Mouse (Mus musculus) gastrocnemius, postnatal 14 days (tissue): ENCODE measurements around the gene Rcc2. TPM values are rescaled to one million over a fixed set of nuclear protein-coding genes. Genes with fewer than 3 reads are reported as not detected.

Experiments
- DNase-seq: peaks from one replicate; pipeline ENCODE4 v3.0.0; 2021; ENCODE audit warnings: mixed read lengths
- intact Hi-C: fragments of 180-260 bp; cut with DNase I; formaldehyde crosslinking; loops from one replicate; pipeline ENCODE4 v1.15.1; 2025; ENCODE audit warnings: low total_unique reads
- total RNA-seq, 2 experiments: library from RNA; stranded (reverse); gene quantifications; 2 replicates each; pipeline ENCODE4 v1.2.3; 2021

The Rcc2 gene
- total RNA-seq, 2 experiments from 2014 or later, result 14.2 to 19.3 TPM

- intact Hi-C loops, result no loop called here
- DNase-seq, result no peak
Observed at GRCm38 (mm10) chr4:140704166-140704565, 3.8 kb downstream of the Rcc2 start.

DNA sequence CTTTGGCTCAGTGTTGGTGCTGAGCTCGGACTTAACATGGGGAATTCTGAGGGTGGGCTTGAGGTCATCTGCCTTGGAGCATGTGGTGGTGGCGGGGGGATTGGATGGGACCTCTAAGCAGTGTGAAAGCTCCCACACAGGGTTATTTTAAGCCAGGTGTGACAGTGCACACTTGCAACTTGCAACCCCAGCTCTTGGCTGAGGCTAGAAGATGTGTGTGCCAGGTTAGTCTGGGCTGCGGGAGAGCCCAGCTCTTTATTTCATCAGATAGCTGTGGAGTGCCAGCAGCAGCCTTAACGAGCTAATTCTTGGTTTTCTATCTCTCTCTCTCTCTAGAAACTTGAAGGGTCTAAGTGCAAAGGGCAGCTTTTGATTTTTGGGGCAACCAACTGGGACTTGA lies 7.3 kb downstream of the Rcc2 start:
- no peak for DNase-seq
- intact Hi-C loops, result no loop called here

GRCm38 (mm10) chr4:140708297-140708927 lies 8.1 kb downstream of the Rcc2 start:
- intact Hi-C loops, result no loop called here
- DNase-seq, result no peak

DNA sequence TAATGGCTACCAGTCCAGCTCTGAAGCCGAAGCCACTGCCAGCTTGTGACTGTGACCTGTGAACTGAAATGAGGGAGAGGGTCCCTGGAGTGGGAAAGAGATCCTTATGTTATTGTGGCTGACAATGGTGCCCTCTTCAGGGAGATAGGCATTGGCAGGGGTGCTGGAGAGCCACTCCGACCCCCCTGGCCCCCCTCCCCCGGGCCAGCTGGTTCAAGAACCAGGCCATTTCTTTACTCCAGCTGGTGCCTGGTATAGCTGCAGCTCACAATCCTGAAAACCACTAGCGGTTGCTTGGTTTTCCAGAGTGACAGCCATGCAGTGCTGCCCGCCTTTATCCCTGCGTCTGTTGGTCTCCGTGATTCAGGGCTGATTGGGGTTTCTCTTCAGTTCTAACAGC lies 8.8 kb downstream of the Rcc2 start:
- intact Hi-C loops, result no loop called here
- no peak for DNase-seq

GRCm38 (mm10) chr4:140709617-140710016 lies 9.3 kb downstream of the Rcc2 start:
- intact Hi-C loops, result no loop called here
- DNase-seq, result no peak

GRCm38 (mm10) chr4:140710781-140711180 lies 10.4 kb downstream of the Rcc2 start:
- DNase-seq, result no peak
- intact Hi-C loops, result no loop called here

GRCm38 (mm10) chr4:140711360-140711759 lies 11.0 kb downstream of the Rcc2 start:
- intact Hi-C loops, result no loop called here
- DNase-seq, result peak; percentile 72

DNA sequence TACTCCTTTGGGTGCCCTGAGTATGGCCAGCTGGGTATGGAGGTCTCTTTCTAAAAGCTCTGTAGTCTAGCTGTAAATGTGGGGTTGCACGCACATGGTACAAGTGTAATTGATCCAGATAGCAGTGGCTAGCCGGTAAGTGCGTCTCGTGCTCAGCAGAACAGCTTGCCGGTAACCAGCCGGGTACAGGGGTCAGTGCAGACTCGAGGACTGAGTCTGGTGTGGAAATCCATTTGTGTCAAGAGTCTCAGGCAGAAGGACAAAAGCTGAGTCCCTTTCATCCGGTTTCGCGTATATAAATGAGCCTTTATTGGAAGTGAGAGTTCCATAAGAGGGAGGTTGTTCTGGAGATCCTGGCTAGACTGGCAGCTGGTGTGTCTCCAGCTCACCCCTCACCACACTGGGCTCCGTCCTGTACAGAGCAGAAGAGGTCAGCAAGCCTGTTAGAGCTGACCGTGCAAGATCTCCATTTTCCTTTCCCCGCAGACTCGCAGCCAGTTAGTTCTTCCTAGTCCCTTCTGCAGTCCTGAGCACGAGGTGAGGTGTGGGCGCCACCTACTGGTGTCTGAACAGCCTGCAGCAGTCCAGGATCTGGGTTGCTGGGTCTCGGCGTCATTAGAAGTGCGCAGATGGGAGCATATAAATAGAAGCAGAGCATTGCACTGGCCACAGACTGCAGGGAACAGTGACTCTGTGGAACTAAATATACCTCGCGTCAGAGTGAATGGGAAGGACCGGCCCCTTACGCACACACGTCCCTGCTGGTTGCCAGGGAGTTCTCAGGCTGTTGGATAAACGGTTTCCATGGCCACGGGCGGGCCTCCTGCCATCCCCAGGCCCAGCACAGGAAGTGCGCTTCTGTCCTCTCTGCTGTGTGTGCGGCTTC lies 13.4 kb downstream of the Rcc2 start:
- intact Hi-C loops, result loop anchor here (2.0 kb wide), 1 partner anchor 31 kb away; no protein-coding TSS in a partner anchor
- DNase-seq, result peak; percentile 92

GRCm38 (mm10) chr4:140714586-140714985 lies 14.2 kb downstream of the Rcc2 start:
- intact Hi-C loops, result no loop called here
- no peak for DNase-seq

DNA sequence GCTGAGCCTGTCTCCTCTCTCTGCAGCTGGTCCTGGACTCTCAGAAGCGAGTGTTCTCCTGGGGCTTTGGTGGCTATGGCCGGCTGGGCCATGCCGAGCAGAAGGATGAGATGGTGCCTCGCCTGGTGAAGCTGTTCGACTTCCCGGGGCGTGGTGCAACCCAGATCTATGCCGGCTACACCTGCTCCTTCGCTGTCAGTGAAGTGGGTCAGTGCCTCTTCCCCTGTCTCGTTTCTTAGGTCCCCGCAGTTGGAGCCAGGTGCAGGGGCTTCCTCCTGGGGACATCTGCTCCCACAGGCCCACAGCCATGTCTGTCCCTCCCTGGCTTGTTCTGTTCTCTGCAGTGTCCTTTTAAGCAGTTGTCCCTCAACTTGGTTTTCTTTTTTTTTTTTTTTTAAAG lies 16.7 kb downstream of the Rcc2 start:
- DNase-seq, result no peak
- intact Hi-C loops, result no loop called here

GRCm38 (mm10) chr4:140718436-140718835 lies 18.1 kb downstream of the Rcc2 start:
- intact Hi-C loops, result no loop called here
- no peak for DNase-seq

GRCm38 (mm10) chr4:140720091-140720490 lies 19.8 kb downstream of the Rcc2 start:
- DNase-seq, result no peak
- intact Hi-C loops, result no loop called here

DNA sequence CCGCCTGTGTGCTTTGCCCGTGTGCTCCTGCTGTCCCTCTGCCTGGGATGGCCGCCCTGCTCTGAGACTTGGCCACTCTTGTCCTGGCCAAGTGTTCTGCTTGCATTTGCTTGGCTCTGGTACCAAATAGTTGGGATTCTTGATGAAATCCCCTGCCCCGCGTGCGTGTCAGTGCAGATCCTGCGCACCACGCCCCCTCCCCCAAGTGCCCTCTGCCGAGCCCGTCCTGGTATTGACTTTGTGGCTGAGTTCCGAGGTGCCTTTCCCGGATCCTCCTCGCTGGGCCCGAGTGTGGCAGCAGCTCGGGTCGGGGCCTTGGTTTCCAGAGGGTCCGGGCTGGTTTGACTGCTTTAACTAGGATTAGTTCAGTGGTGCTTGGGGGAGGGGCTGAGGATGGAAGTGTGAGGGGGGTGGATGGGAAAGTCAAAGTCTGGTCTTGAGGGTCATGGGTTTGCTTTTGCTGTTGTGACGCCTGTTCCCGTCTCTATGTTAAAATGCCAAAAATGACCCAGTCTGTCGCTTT lies 21.7 kb downstream of the Rcc2 start:
- intact Hi-C loops, result no loop called here
- DNase-seq, result no peak

DNA sequence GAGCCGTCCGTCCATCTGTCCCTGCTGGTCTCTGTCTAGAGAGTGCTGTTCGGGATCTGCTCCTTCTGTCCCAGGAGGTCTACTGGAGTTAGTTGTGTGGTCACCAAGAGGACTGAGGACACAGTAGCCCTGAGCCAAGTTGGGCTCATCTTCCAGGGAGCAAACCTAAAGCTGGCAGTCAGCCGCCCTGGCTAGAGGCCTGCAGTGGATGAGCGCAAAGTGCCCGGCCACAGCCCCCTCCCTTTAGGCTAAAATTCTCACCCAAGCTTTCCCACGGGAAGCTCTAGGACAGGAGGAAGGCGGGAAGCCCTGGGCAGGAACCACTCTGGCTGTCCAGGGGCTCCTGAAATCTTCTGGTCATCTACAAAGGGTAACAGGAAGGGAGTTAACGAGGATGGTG lies 22.4 kb downstream of the Rcc2 start:
- intact Hi-C loops, result no loop called here
- no peak for DNase-seq

DNA sequence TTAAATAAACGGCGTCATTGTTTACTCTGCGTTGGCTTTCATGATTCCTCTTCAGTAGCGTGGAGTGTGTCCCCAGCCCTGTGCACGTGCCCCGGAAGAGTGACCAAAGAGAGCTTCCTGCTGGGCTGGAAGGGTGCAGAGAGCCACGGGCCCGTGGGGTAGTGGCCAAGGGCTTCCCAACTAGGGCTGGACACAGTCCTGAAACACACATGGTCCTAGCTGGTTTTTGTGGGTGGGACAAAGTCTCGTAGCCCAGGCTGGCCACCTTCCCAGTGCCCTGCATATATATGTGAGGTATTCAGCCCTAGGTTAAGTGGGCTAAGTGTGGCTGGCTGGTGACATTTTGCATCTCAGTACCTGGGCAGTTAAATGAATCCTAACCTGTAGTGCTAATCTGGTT lies 22.9 kb downstream of the Rcc2 start:
- no peak for DNase-seq
- intact Hi-C loops, result no loop called here

DNA sequence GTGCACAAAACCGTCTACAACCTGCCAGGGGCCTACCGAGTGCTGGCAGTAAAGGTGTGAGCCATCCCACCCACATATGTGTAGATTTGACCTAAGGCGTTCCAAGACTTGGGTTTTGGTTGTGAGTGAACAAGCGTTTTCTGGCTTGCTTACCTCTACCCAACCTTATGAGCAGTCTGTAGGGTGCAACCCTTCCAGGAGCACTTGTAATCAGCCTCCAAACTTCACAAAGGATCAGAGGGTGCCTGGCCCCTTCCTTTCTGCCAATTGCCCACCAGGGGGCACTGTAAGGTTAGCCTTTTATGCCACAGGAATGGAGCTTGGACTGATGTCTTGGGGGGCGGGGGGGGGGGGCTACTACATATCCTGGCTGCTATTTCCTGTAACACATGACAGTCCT lies 23.5 kb downstream of the Rcc2 start:
- no peak for DNase-seq
- intact Hi-C loops, result no loop called here

DNA sequence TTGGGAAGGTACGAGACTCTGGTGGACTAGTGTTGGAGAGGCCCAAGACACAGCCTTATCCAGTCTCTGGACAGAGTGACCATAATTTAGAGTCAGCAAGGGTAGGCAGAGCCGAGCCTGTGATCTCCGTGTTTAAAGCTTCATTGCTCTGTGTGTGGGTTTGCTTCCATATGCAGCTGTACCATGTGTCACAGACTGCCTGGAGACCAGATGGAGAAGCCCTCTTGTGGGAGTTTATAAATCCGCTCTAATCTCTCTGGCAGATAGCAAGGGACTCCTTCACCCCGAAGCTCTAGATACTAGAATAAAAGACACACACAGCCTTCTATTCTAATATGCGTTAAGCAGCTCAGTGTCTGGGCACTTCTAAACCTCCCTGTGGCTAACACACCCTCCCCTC lies 24.4 kb downstream of the Rcc2 start:
- DNase-seq, result no peak
- intact Hi-C loops, result no loop called here

- intact Hi-C loops, result no loop called here
- no peak for DNase-seq
Observed at GRCm38 (mm10) chr4:140726907-140727306, 26.6 kb downstream of the Rcc2 start.

- intact Hi-C loops, result no loop called here
- no peak for DNase-seq
Observed at GRCm38 (mm10) chr4:140731654-140732053, 31.3 kb downstream of the Rcc2 start.

DNA sequence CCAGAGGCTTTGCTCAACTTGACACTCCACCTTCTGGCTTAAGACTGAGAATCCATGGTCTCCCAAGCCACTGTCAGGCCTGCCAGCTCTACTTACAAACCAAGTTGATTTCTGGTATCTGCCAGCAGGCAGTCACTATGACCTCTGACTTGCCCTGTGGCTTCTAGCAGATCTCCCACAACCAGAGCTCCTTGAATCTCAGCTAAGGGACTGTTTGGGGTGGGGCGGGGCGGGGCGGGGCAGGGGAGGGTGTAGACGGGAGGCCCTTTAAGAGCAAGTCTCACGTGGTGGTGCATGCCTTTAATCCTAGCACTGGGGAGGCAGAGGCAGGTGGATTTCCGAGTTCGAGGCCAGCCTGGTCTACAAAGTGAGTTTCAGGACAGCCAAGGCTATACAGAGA lies 32.5 kb downstream of the Rcc2 start:
- no peak for DNase-seq

GRCm38 (mm10) chr4:140740655-140741054 lies 40.3 kb downstream of the Rcc2 start:
- intact Hi-C loops, result no loop called here
- DNase-seq, result no peak

More for the DNA sequence above, 32.5 kb downstream of the Rcc2 start:
- intact Hi-C loops, result no loop called here
